Mouse (Mus musculus) liver, adult 2 months (tissue): ENCODE results near the gene Trmt10b. TPM values are rescaled to one million over a fixed set of nuclear protein-coding genes. Genes with fewer than 3 reads are reported as not detected.
A peak's percentile ranks its signal among the peaks of the same experiment; 100 is the strongest.

Experiments used
- DNase-seq: peaks from one replicate; pipeline ENCODE4 v3.0.0-alpha.2; 2011; ENCODE audit warnings: low read depth, low spot score; ENCODE audit errors: extremely low read depth
- H3K27ac ChIP-seq: fragments of 200-500 bp; replicated peaks from 2 replicates; pipeline ENCODE4 v1.5.1; 2012; ENCODE audit warnings: low read depth, mild to moderate bottlenecking, control low read depth, inconsistent platforms, low read length; ENCODE audit not compliant: insufficient read depth
- H3K27me3 ChIP-seq: fragments of 200-500 bp; 2 replicates; pipeline ENCODE4 v1.6.1; 2012; ENCODE audit warnings: mild to moderate bottlenecking, moderate library complexity, low read length, inconsistent platforms; ENCODE audit not compliant: control insufficient read depth, insufficient read depth
- H3K36me3 ChIP-seq: fragments of 200-500 bp; 2 replicates; pipeline ENCODE4 v1.6.1; 2012; ENCODE audit warnings: low read length, inconsistent platforms; ENCODE audit not compliant: control insufficient read depth, insufficient read depth
- H3K4me1 ChIP-seq: fragments of 200-500 bp; 2 replicates; pipeline ENCODE4 v1.6.1; 2011; ENCODE audit warnings: low read length; ENCODE audit not compliant: control insufficient read depth, insufficient read depth
- H3K4me3 ChIP-seq: fragments of 200-500 bp; 2 replicates; pipeline ENCODE4 v1.5.1; 2011; ENCODE audit warnings: low read depth, mild to moderate bottlenecking, control low read depth, low read length, moderate library complexity; ENCODE audit not compliant: insufficient read depth
- H3K79me2 ChIP-seq: fragments of 200-500 bp; 2 replicates; pipeline ENCODE4 v1.6.1; 2012; ENCODE audit warnings: inconsistent platforms, mild to moderate bottlenecking, low read length, moderate library complexity; ENCODE audit not compliant: control insufficient read depth, insufficient read depth
- H3K9ac ChIP-seq: fragments of 200-500 bp; 2 replicates; pipeline ENCODE4 v1.6.1; 2012; ENCODE audit warnings: low read depth, mild to moderate bottlenecking, control low read depth, inconsistent platforms, low read length
- CTCF ChIP-seq: fragments of 200-500 bp; IDR thresholded peaks from 2 replicates; pipeline ENCODE4 v1.5.1; 2011; ENCODE audit warnings: low read depth, low read length, control low read depth
- POLR2A ChIP-seq: fragments of 200-500 bp; IDR thresholded peaks from 2 replicates; pipeline ENCODE4 v1.6.1; 2011; ENCODE audit warnings: low read length, control low read depth; ENCODE audit not compliant: insufficient read depth; ENCODE audit errors: extremely low read depth
- WGBS: fragments of 180-500 bp; shearing (Covaris S2); methylation state at CpG from one replicate; pipeline ENCODE4 v1.1.7; 2018; 5-methylcytosine and 5-hydroxymethylcytosine counted together
- polyA plus RNA-seq: library from polyadenylated mRNA; depleted of rRNA; stranded (reverse); fragments of >200 nt; gene quantifications from 2 replicates; pipeline ENCODE4 v1.2.3, GENCODE M21; 2012
- total RNA-seq: library from RNA; depleted of rRNA; stranded (reverse); fragments of >200 nt; gene quantifications from 2 replicates; pipeline ENCODE4 v1.2.3, GENCODE M21; 2014

The Trmt10b gene
- total and polyA plus RNA-seq, 2 experiments = 0.83 to 3.3 TPM

DNA sequence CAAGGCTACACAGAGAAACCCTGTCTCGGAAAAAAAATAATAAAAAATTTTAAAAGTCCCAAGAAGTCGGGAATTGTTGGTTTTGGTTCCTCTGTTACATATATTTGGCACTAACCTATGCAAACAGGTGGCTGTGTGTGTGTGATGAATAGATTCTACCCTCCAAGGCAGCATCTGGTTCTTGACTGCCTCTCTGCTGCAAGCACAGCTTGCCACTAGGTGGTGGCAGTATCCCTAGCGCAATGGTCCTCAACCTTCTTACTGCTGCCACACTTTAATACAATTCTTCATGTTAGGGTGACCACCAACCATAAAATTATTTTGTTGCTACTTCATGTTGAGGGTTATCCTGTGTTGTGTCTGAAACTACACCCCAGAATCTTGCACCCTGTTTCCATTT, 10.6 kb upstream of the Trmt10b start:
- no peak overlapping the region for H3K9ac ChIP-seq
- H3K27me3 ChIP-seq = no peaks in the 10 kb centered on the region
- H3K79me2 ChIP-seq = no peaks in the 10 kb centered on the region
- WGBS = 43% methylated on average over 3 of the region's 3 CpGs
- H3K4me3 ChIP-seq = no peak overlapping the region
- H3K27ac ChIP-seq = no peak overlapping the region
- H3K36me3 ChIP-seq = no peaks in the 10 kb centered on the region
- H3K4me1 ChIP-seq = no peaks in the 10 kb centered on the region
- TF ChIP-seq POLR2A (no peak), CTCF (peak; percentile 68)
- DNase-seq = no peak

DNA sequence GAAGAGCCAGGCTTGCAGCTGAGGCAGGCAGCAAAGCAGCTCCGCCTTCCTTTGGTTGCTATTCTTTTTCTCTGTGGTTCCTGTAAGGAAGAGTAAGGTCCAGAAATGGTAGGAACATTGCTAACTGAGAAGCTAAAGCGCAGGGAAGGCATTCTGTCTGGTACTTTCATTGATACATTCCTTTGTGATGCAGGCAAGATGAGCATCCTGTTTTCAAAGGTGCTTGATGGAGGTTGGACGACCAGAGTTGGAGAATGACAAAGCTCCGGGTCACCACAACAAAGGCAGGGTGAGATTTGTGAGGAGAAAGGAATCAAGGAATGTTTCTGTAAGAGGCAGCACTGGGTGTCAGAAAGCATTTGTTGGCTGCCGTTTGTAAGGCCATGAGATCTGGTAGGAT, 9.0 kb upstream of the Trmt10b start:
- H3K4me3 ChIP-seq = no peak overlapping the region
- H3K79me2 ChIP-seq = no peaks in the 10 kb centered on the region
- no peak for DNase-seq
- no peaks in the 10 kb centered on the region for H3K4me1 ChIP-seq
- TF ChIP-seq POLR2A (no peak), CTCF (no peak)
- H3K36me3 ChIP-seq = no peaks in the 10 kb centered on the region
- H3K27ac ChIP-seq = no peak overlapping the region
- WGBS = 81% methylated on average over 5 of the region's 5 CpGs
- H3K9ac ChIP-seq = no peak overlapping the region
- H3K27me3 ChIP-seq = no peaks in the 10 kb centered on the region

DNA sequence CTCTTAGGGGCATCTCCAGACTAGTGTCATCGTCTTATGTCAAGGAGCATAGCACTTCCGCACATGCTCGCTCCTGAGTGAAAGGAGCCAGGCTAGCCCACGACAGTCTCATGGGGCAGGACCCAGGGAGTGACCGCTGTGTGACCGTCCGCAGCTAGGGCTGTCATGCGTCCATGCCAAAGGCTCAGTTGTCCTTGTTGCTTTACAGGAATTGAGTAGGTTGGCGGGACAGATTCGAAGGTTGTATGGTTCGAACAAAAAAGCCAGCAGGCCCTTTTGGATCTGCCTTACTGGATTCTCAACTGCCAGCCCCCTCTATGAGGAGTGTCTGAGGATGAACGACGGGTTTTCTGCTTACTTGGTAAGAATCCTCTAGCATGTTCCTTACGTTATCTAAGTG, 8.6 kb downstream of the Trmt10b start:
- Histone ChIP-seq H3K36me3 (peaks cover 41% of the 10 kb centered on the region), H3K4me3 (no peak overlapping the region), H3K4me1 (no peaks in the 10 kb centered on the region), H3K27me3 (no peaks in the 10 kb centered on the region), H3K9ac (no peak overlapping the region), H3K27ac (no peak overlapping the region), H3K79me2 (no peaks in the 10 kb centered on the region)
- DNase-seq = no peak
- WGBS = 97% methylated on average over 14 of the region's 14 CpGs
- TF ChIP-seq CTCF (no peak), POLR2A (no peak)

DNA sequence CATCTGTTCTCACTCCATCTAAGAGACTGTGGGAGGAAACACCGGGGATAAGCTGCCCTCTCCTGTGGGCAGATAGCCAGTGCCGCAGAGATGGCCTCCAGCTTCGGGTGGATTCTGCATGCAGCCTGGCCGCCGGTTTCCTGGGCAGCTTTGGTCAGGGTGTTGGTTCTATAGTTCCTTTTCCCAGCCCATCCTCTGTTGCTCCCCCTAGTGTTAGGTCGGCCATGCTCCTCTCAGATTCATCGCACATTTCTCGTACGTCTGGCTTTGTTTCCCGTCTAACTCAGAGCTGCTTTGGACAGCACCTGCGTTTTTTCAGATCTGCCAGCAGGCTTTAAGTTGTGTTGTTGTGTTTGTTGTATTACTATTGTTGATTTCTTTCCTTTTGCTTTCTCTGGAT, 11.1 kb downstream of the Trmt10b start:
- Histone ChIP-seq H3K9ac (no peak overlapping the region), H3K27me3 (no peaks in the 10 kb centered on the region), H3K4me3 (no peak overlapping the region), H3K27ac (no peak overlapping the region), H3K79me2 (no peaks in the 10 kb centered on the region), H3K4me1 (no peaks in the 10 kb centered on the region), H3K36me3 (peaks cover 23% of the 10 kb centered on the region)
- WGBS = 64% methylated on average over 11 of the region's 11 CpGs
- TF ChIP-seq CTCF (peak; percentile 49), POLR2A (no peak)
- no peak for DNase-seq

DNA sequence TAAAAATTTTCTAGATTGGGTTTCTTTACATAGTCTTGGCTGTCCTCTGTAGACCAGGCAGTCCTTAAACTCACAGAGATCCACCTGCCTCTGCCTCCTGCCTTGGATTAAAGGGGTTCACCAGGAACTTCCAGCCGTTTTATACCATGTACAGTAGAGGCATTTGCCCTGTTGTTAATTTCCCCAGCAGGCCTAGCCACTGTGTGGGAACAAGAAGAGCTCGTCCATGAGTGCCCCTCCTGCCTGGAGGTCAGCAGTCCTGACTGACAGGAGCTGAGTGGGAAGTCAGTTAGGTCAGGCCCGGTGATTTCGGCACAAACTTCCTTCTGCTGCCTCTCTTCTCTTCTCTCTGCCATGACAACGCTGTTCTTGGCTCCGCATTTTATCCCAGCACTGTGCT, 11.7 kb downstream of the Trmt10b start:
- no peaks in the 10 kb centered on the region for H3K4me1 ChIP-seq
- 93% methylated on average over 6 of the region's 6 CpGs for WGBS
- H3K27ac ChIP-seq = no peak overlapping the region
- DNase-seq = no peak
- H3K4me3 ChIP-seq = no peak overlapping the region
- H3K27me3 ChIP-seq = no peaks in the 10 kb centered on the region
- no peak overlapping the region for H3K9ac ChIP-seq
- H3K36me3 ChIP-seq = peaks cover 22% of the 10 kb centered on the region
- no peaks in the 10 kb centered on the region for H3K79me2 ChIP-seq
- TF ChIP-seq CTCF (no peak), POLR2A (no peak)

DNA sequence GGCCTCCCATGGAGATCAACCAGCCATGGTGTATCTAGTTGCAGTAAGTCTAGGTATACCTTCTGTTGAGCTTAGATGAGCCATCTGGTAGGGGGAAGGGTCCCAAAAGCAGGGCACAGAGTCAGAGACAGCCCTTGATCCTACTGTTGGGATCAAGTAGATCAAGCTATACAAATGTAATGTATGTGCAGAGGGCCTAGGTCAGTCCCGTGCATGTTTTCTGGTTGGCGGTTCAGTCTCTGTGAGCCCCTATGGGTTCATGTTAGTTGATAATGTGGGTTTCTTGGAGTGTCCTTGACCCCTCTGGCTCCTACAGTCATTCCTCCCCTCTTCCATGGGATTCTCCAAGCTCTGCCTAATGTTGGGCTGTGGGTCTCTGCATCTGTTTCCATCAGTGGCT, 14.1 kb downstream of the Trmt10b start:
- Histone ChIP-seq H3K4me3 (no peak overlapping the region), H3K9ac (no peak overlapping the region), H3K27me3 (no peaks in the 10 kb centered on the region), H3K79me2 (no peaks in the 10 kb centered on the region), H3K27ac (no peak overlapping the region), H3K36me3 (peaks cover 15% of the 10 kb centered on the region), H3K4me1 (no peaks in the 10 kb centered on the region)
- 90% methylated on average over 2 of the region's 2 CpGs for WGBS
- no peak for DNase-seq
- TF ChIP-seq POLR2A (no peak), CTCF (no peak)
